Mouse (Mus musculus): ENCODE measurements at regions not wholly inside any gene's neighbourhood (a gene's known extent, or its start where the extent isn't known, plus 50 kb on each side); places are given as distances from the start of the nearest gene placed in this dataset.

GRCm38 (mm10) chr4:27845521-27845920, 967.4 kb upstream of the Epha7 start:
- ATAC-seq: 0 out of 2 replicates have a peak, but pooled peaks have one; percentile 49
- H3K4me3 ChIP-seq (replicated peaks; ENCODE audit: low read length): no peak overlapping the region

DNA sequence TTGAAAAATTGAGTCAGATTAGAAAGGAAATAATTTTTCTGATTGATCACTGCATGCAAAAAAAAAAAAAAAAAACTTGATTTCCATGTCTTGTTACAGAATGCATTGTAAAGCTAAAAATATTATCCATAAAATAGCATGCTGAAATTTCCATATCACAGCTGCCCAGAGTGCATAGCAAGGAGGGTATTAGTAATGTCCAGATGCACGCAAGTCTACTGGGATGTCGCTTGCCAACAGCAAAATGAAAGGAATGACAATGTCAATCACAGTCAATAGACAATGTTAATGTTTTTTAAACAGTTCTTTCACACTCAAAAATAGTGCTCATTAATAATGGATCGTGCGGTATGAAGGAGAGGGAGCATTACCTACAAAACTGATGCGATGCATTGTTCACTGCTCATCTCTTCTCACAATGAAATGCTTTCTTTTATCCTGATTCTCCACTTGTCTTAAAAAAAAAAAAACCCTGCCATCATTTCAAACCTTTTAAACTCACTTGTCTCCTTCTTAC, 966.8 kb upstream of the Epha7 start:
- Histone ChIP-seq H3K4me1 (replicated peaks; ENCODE audit: control insufficient read depth, insufficient read depth, low read length) (no peaks in the 10 kb centered on the region), H3K27me3 (replicated peaks; ENCODE audit: control insufficient read depth, insufficient read depth, low read length) (no peaks in the 10 kb centered on the region), H3K9ac (replicated peaks; ENCODE audit: low read depth, low read length) (no peak overlapping the region), H3K4me2 (ENCODE audit: low read length) (no peak overlapping the region), H3K9me3 (ENCODE audit: control insufficient read depth, low read length) (no peaks in the 10 kb centered on the region), H3K27ac (ENCODE audit: low read length) (no peak overlapping the region), H3K4me3 (replicated peaks; ENCODE audit: low read length) (no peak overlapping the region), H3K36me3 (ENCODE audit: control insufficient read depth, insufficient read depth) (no peaks in the 10 kb centered on the region)
- ATAC-seq: no peak
- WGBS: 82% methylated on average over 5 of the region's 5 CpGs

More at GRCm38 (mm10) chr4:27845521-27845920, 967.4 kb upstream of the Epha7 start:
- H3K4me1 ChIP-seq (replicated peaks; ENCODE audit: control insufficient read depth, insufficient read depth, low read length): no peaks in the 10 kb centered on the region
- no peak overlapping the region for H3K27ac ChIP-seq (ENCODE audit: low read length)
- H3K9ac ChIP-seq (replicated peaks; ENCODE audit: low read depth, low read length): no peak overlapping the region
- H3K4me2 ChIP-seq (ENCODE audit: low read length): no peak overlapping the region
- H3K27me3 ChIP-seq (replicated peaks; ENCODE audit: control insufficient read depth, insufficient read depth, low read length): no peaks in the 10 kb centered on the region
- no peaks in the 10 kb centered on the region for H3K36me3 ChIP-seq (ENCODE audit: control insufficient read depth, insufficient read depth)
- 67% methylated on average over 5 of the region's 5 CpGs for WGBS
- H3K9me3 ChIP-seq (ENCODE audit: control insufficient read depth, low read length): no peaks in the 10 kb centered on the region

GRCm38 (mm10) chr4:27856086-27856485, 956.8 kb upstream of the Epha7 start:
- ATAC-seq: peak; percentile 70; the same call in 1 of the 2 replicates
- no peak overlapping the region for H3K27ac ChIP-seq (ENCODE audit: low read length)
- 63% methylated on average over 2 of the region's 2 CpGs for WGBS
- no peaks in the 10 kb centered on the region for H3K27me3 ChIP-seq (replicated peaks; ENCODE audit: control insufficient read depth, insufficient read depth, low read length)
- no peaks in the 10 kb centered on the region for H3K4me1 ChIP-seq (replicated peaks; ENCODE audit: control insufficient read depth, insufficient read depth, low read length)
- H3K4me3 ChIP-seq (replicated peaks; ENCODE audit: low read length): no peak overlapping the region
- H3K9me3 ChIP-seq (ENCODE audit: control insufficient read depth, low read length): no peaks in the 10 kb centered on the region
- no peak overlapping the region for H3K9ac ChIP-seq (replicated peaks; ENCODE audit: low read depth, low read length)
- no peaks in the 10 kb centered on the region for H3K36me3 ChIP-seq (ENCODE audit: control insufficient read depth, insufficient read depth)
- H3K4me2 ChIP-seq (ENCODE audit: low read length): no peak overlapping the region

DNA sequence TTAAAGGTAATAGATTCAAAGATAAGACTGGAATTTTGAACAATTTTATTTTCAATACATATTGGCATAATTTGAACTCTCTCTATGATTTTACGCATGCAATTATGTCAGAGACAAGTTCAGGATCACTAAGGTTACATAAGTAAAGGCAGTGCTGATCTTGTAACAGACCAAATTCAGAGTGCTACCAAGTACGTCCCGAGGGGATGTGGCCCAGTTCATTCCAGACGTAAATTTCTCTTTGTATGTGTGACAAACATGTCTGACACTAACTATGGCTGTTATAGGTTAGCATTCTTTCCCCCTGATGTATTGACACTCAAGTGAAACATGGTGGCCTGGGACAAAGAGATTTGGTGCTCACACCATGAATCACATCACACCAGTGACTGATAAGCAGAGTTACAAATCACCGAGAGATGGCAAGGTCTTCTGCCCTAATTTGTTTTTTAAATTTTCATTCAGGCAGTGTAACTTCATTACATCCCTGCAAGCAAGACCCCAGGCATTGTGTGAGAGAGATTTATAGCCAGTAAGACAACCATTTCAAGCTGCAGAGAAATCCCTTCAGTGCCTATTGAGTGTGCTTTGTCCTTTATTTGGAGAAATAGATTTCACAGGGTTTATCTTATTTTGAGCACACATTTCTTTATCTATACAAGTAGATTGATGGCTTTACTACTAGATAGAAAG, 925.5 kb upstream of the Epha7 start:
- H3K36me3 ChIP-seq (ENCODE audit: control insufficient read depth, insufficient read depth): no peaks in the 10 kb centered on the region
- H3K27ac ChIP-seq (ENCODE audit: low read length): no peak overlapping the region
- H3K4me2 ChIP-seq (ENCODE audit: low read length): no peak overlapping the region
- H3K9ac ChIP-seq (replicated peaks; ENCODE audit: low read depth, low read length): no peak overlapping the region
- no peaks in the 10 kb centered on the region for H3K9me3 ChIP-seq (ENCODE audit: control insufficient read depth, low read length)
- H3K4me3 ChIP-seq (replicated peaks; ENCODE audit: low read length): no peak overlapping the region
- no peak for ATAC-seq
- WGBS: 86% methylated on average over 5 of the region's 5 CpGs
- H3K4me1 ChIP-seq (replicated peaks; ENCODE audit: control insufficient read depth, insufficient read depth, low read length): no peaks in the 10 kb centered on the region
- H3K27me3 ChIP-seq (replicated peaks; ENCODE audit: control insufficient read depth, insufficient read depth, low read length): no peaks in the 10 kb centered on the region

GRCm38 (mm10) chr4:27896396-27896795, 916.5 kb upstream of the Epha7 start:
- 0 out of 2 replicates have a peak, but pooled peaks have one; percentile 45 for ATAC-seq
- H3K4me3 ChIP-seq (replicated peaks; ENCODE audit: low read length): no peak overlapping the region
- H3K4me2 ChIP-seq (ENCODE audit: low read length): no peak overlapping the region
- H3K36me3 ChIP-seq (ENCODE audit: control insufficient read depth, insufficient read depth): no peaks in the 10 kb centered on the region
- H3K9ac ChIP-seq (replicated peaks; ENCODE audit: low read depth, low read length): no peak overlapping the region
- 66% methylated on average over 2 of the region's 2 CpGs for WGBS
- no peak overlapping the region for H3K27ac ChIP-seq (ENCODE audit: low read length)
- no peaks in the 10 kb centered on the region for H3K4me1 ChIP-seq (replicated peaks; ENCODE audit: control insufficient read depth, insufficient read depth, low read length)
- H3K27me3 ChIP-seq (replicated peaks; ENCODE audit: control insufficient read depth, insufficient read depth, low read length): no peaks in the 10 kb centered on the region
- H3K9me3 ChIP-seq (ENCODE audit: control insufficient read depth, low read length): no peaks in the 10 kb centered on the region

DNA sequence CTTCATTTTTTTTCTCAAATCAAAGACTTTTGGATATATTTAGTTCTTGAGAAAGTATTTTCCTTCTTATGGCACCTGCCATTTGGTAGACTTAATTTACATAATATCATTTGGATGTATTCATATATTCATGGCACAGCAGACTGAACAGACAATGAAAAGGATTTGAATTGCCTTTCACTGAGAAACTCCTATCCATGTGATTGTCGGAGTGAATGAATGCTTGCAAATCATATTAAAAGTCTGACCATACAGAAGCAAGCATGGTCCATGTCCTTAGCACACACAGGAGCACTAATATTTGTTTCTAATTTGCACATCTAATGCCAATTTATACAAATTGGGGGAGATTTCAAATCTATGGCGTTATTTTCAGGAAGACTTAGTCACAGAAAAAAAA, 867.6 kb upstream of the Epha7 start:
- no peak overlapping the region for H3K4me2 ChIP-seq (ENCODE audit: low read length)
- WGBS: 47% methylated on average over 2 of the region's 2 CpGs
- no peak overlapping the region for H3K4me3 ChIP-seq (replicated peaks; ENCODE audit: low read length)
- ATAC-seq: no peak
- H3K27me3 ChIP-seq (replicated peaks; ENCODE audit: control insufficient read depth, insufficient read depth, low read length): no peaks in the 10 kb centered on the region
- H3K27ac ChIP-seq (ENCODE audit: low read length): no peak overlapping the region
- no peaks in the 10 kb centered on the region for H3K9me3 ChIP-seq (ENCODE audit: control insufficient read depth, low read length)
- H3K36me3 ChIP-seq (ENCODE audit: control insufficient read depth, insufficient read depth): no peaks in the 10 kb centered on the region
- H3K9ac ChIP-seq (replicated peaks; ENCODE audit: low read depth, low read length): no peak overlapping the region
- no peaks in the 10 kb centered on the region for H3K4me1 ChIP-seq (replicated peaks; ENCODE audit: control insufficient read depth, insufficient read depth, low read length)

GRCm38 (mm10) chr4:27945768-27946167, 867.2 kb upstream of the Epha7 start:
- no peak overlapping the region for H3K27ac ChIP-seq (ENCODE audit: low read length)
- no peak overlapping the region for H3K4me2 ChIP-seq (ENCODE audit: low read length)
- no peaks in the 10 kb centered on the region for H3K36me3 ChIP-seq (ENCODE audit: control insufficient read depth, insufficient read depth)
- H3K27me3 ChIP-seq (replicated peaks; ENCODE audit: control insufficient read depth, insufficient read depth, low read length): no peaks in the 10 kb centered on the region
- H3K9me3 ChIP-seq (ENCODE audit: control insufficient read depth, low read length): no peaks in the 10 kb centered on the region
- WGBS: 61% methylated on average over 1 of the region's 1 CpGs
- H3K4me3 ChIP-seq (replicated peaks; ENCODE audit: low read length): no peak overlapping the region
- ATAC-seq: no peak
- no peak overlapping the region for H3K9ac ChIP-seq (replicated peaks; ENCODE audit: low read depth, low read length)
- H3K4me1 ChIP-seq (replicated peaks; ENCODE audit: control insufficient read depth, insufficient read depth, low read length): no peaks in the 10 kb centered on the region

- no peak overlapping the region for H3K27ac ChIP-seq (ENCODE audit: low read length)
- no peaks in the 10 kb centered on the region for H3K4me1 ChIP-seq (replicated peaks; ENCODE audit: control insufficient read depth, insufficient read depth, low read length)
- 33% methylated on average over 8 of the region's 8 CpGs for WGBS
- no peaks in the 10 kb centered on the region for H3K36me3 ChIP-seq (ENCODE audit: control insufficient read depth, insufficient read depth)
- H3K27me3 ChIP-seq (replicated peaks; ENCODE audit: control insufficient read depth, insufficient read depth, low read length): no peaks in the 10 kb centered on the region
- H3K9me3 ChIP-seq (ENCODE audit: control insufficient read depth, low read length): no peaks in the 10 kb centered on the region
- no peak overlapping the region for H3K4me2 ChIP-seq (ENCODE audit: low read length)
- peak; percentile 92 for ATAC-seq
- H3K9ac ChIP-seq (replicated peaks; ENCODE audit: low read depth, low read length): no peak overlapping the region
- H3K4me3 ChIP-seq (replicated peaks; ENCODE audit: low read length): no peak overlapping the region
Observed at GRCm38 (mm10) chr4:27949970-27950717, 862.8 kb upstream of the Epha7 start.

DNA sequence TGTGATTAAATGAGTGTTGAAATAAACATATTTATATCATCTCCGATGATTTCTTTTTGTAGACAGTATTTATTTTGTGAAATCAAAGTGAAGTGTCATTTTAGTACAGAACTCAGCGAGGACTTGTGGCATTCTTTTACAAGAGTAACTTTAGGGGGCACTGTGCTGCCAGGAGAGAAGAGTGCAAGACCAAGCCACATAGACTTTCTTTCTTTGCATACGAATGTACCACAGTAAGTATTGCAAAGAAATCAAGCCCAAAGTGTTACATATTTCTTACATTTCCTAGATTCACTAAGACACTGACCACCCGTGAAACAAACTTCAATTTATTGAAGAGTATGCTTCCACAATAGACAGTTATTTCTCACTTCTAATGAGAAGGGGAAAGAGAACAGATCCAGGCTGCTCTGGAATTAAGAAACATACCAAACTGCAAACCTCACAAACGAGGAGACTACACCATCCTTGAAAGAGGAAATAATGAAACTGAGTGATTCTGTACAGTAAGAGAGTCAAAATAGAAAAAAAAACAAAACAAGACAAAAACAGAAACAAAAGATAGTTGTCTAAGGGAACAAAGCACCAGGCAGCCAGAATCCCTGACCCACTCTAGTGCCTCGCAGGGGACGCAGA, 847.8 kb upstream of the Epha7 start:
- no peak overlapping the region for H3K4me2 ChIP-seq (ENCODE audit: low read length)
- no peaks in the 10 kb centered on the region for H3K9me3 ChIP-seq (ENCODE audit: control insufficient read depth, low read length)
- no peak overlapping the region for H3K4me3 ChIP-seq (replicated peaks; ENCODE audit: low read length)
- ATAC-seq: peak; percentile 79
- no peaks in the 10 kb centered on the region for H3K36me3 ChIP-seq (ENCODE audit: control insufficient read depth, insufficient read depth)
- H3K27me3 ChIP-seq (replicated peaks; ENCODE audit: control insufficient read depth, insufficient read depth, low read length): no peaks in the 10 kb centered on the region
- 16% methylated on average over 7 of the region's 7 CpGs for WGBS
- no peak overlapping the region for H3K9ac ChIP-seq (replicated peaks; ENCODE audit: low read depth, low read length)
- H3K27ac ChIP-seq (ENCODE audit: low read length): no peak overlapping the region
- H3K4me1 ChIP-seq (replicated peaks; ENCODE audit: control insufficient read depth, insufficient read depth, low read length): no peaks in the 10 kb centered on the region
